Mouse (Mus musculus): ENCODE results near the gene Spata2l. TPM values are rescaled to one million over a fixed set of nuclear protein-coding genes. Genes with fewer than 3 reads are reported as not detected.
"Not testable (repeated sequence)": the region's sequence is repeated elsewhere in the genome, so short reads cannot be mapped to it uniquely, and the experiment has no call there.

Spata2l gene
- polyA plus RNA-seq, 1 experiment from 2014 or later, result 5.1 TPM

- 91% methylated on average over 5 of the region's 5 CpGs for WGBS
- no peak for DNase-seq
- H3K4me2 ChIP-seq (ENCODE audit: low read length), result no peak overlapping the region
- no peaks in the 10 kb centered on the region for H3K4me1 ChIP-seq (ENCODE audit: control insufficient read depth, insufficient read depth, low read length)
- no peaks in the 10 kb centered on the region for H3K9me3 ChIP-seq (ENCODE audit: control insufficient read depth, low read length)
- no peak overlapping the region for H3K27ac ChIP-seq (replicated peaks; ENCODE audit: low read depth, low read length)
- no peaks in the 10 kb centered on the region for H3K27me3 ChIP-seq (ENCODE audit: control insufficient read depth, insufficient read depth, low read length)
- H3K36me3 ChIP-seq (ENCODE audit: control insufficient read depth, insufficient read depth, low read length), result peaks cover 17% of the 10 kb centered on the region
- no peak for ATAC-seq (ENCODE audit: low FRiP score, low TSS enrichment)
- H3K4me3 ChIP-seq (replicated peaks; ENCODE audit: low read depth, low read length), result no peak overlapping the region
- H3K9ac ChIP-seq (replicated peaks; ENCODE audit: low read length), result no peak overlapping the region
Measured at GRCm38 (mm10) chr8:123274447-123274846, 38.4 kb upstream of the Spata2l start.

DNA sequence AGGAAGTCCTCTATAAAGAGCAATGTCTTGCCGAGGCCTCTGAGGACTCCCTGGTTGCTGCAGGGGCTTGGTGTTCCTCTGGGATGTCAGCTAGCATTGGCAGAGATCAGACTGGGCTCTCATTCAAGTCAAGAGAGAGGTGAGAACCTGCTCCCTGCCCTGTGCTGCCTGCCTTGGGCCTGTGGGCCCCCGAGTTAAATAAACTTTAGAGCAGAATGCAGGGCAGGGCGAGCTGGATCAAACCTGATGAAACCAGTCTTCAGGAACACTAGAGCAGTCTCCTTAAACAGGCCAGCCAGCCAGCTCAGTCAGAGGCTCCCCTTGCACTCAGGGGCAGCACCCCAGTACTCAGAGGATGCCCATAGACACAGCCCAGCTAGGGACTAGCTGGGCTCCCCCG, 35.9 kb upstream of the Spata2l start:
- H3K27me3 ChIP-seq (ENCODE audit: control insufficient read depth, insufficient read depth, low read length), result no peaks in the 10 kb centered on the region
- H3K36me3 ChIP-seq (ENCODE audit: control insufficient read depth, insufficient read depth, low read length), result peaks cover 43% of the 10 kb centered on the region
- 78% methylated on average over 4 of the region's 4 CpGs for WGBS
- no peak for DNase-seq
- no peak overlapping the region for H3K4me2 ChIP-seq (ENCODE audit: low read length)
- H3K4me3 ChIP-seq (replicated peaks; ENCODE audit: low read depth, low read length), result no peak overlapping the region
- H3K9me3 ChIP-seq (ENCODE audit: control insufficient read depth, low read length), result no peaks in the 10 kb centered on the region
- ATAC-seq (ENCODE audit: low FRiP score, low TSS enrichment), result no peak
- no peak overlapping the region for H3K9ac ChIP-seq (replicated peaks; ENCODE audit: low read length)
- no peak overlapping the region for H3K27ac ChIP-seq (replicated peaks; ENCODE audit: low read depth, low read length)
- H3K4me1 ChIP-seq (ENCODE audit: control insufficient read depth, insufficient read depth, low read length), result no peaks in the 10 kb centered on the region

DNA sequence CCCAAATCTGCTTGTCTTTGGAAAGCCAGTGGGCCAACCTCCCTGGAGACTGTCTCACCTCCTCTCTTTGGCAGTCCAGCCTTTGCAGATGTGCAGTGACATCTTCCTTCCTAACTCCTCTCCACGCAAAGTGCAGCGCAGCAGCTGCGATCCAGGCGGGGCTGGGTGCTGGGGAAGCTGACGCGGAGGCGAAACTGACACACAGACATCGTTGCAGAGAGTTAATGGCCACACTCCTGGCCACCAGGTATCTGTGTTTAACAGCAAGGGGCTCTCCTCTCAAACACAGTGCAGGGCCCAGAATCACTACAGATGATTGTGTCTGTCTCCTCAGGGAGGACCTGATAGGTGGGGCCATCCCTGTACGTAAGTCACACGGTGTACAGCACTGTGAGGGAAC, 35.1 kb upstream of the Spata2l start:
- Histone ChIP-seq H3K4me1 (ENCODE audit: control insufficient read depth, insufficient read depth, low read length) (no peaks in the 10 kb centered on the region), H3K27ac (replicated peaks; ENCODE audit: low read depth, low read length) (no peak overlapping the region), H3K9ac (replicated peaks; ENCODE audit: low read length) (no peak overlapping the region), H3K4me2 (ENCODE audit: low read length) (no peak overlapping the region), H3K36me3 (ENCODE audit: control insufficient read depth, insufficient read depth, low read length) (peaks cover 50% of the 10 kb centered on the region), H3K4me3 (replicated peaks; ENCODE audit: low read depth, low read length) (no peak overlapping the region), H3K9me3 (ENCODE audit: control insufficient read depth, low read length) (no peaks in the 10 kb centered on the region), H3K27me3 (ENCODE audit: control insufficient read depth, insufficient read depth, low read length) (no peaks in the 10 kb centered on the region)
- DNase-seq (no peak), ATAC-seq (ENCODE audit: low FRiP score, low TSS enrichment) (no peak)
- 92% methylated on average over 10 of the region's 10 CpGs for WGBS

GRCm38 (mm10) chr8:123267926-123268656, 32.1 kb upstream of the Spata2l start:
- H3K9ac ChIP-seq (replicated peaks; ENCODE audit: low read length), result no peak overlapping the region
- ATAC-seq (ENCODE audit: low FRiP score, low TSS enrichment) (no peak), DNase-seq (no peak)
- peaks cover 81% of the 10 kb centered on the region for H3K36me3 ChIP-seq (ENCODE audit: control insufficient read depth, insufficient read depth, low read length)
- no peak overlapping the region for H3K4me3 ChIP-seq (replicated peaks; ENCODE audit: low read depth, low read length)
- WGBS, result 74% methylated on average over 14 of the region's 14 CpGs
- no peaks in the 10 kb centered on the region for H3K4me1 ChIP-seq (ENCODE audit: control insufficient read depth, insufficient read depth, low read length)
- no peaks in the 10 kb centered on the region for H3K27me3 ChIP-seq (ENCODE audit: control insufficient read depth, insufficient read depth, low read length)
- H3K4me2 ChIP-seq (ENCODE audit: low read length), result no peak overlapping the region
- H3K27ac ChIP-seq (replicated peaks; ENCODE audit: low read depth, low read length), result no peak overlapping the region
- no peaks in the 10 kb centered on the region for H3K9me3 ChIP-seq (ENCODE audit: control insufficient read depth, low read length)

GRCm38 (mm10) chr8:123257593-123257992, 21.6 kb upstream of the Spata2l start:
- H3K27ac ChIP-seq (replicated peaks; ENCODE audit: low read depth, low read length); H3K9ac ChIP-seq (replicated peaks; ENCODE audit: low read length); H3K4me2 ChIP-seq (ENCODE audit: low read length); H3K9me3 ChIP-seq (ENCODE audit: control insufficient read depth, low read length); H3K4me3 ChIP-seq (replicated peaks; ENCODE audit: low read depth, low read length); DNase-seq; ATAC-seq (ENCODE audit: low FRiP score, low TSS enrichment); H3K27me3 ChIP-seq (ENCODE audit: control insufficient read depth, insufficient read depth, low read length): not testable (repeated sequence)
- H3K4me1 ChIP-seq (ENCODE audit: control insufficient read depth, insufficient read depth, low read length), result peaks cover 20% of the 10 kb centered on the region
- H3K36me3 ChIP-seq (ENCODE audit: control insufficient read depth, insufficient read depth, low read length), result peaks cover 54% of the 10 kb centered on the region
- WGBS, result 91% methylated on average over 8 of the region's 8 CpGs

GRCm38 (mm10) chr8:123257114-123257513, 21.1 kb upstream of the Spata2l start:
- WGBS, result 84% methylated on average over 3 of the region's 3 CpGs
- H3K4me1 ChIP-seq (ENCODE audit: control insufficient read depth, insufficient read depth, low read length), result peaks cover 20% of the 10 kb centered on the region
- H3K27ac ChIP-seq (replicated peaks; ENCODE audit: low read depth, low read length), result no peak overlapping the region
- no peak for ATAC-seq (ENCODE audit: low FRiP score, low TSS enrichment)
- no peak overlapping the region for H3K4me2 ChIP-seq (ENCODE audit: low read length)
- no peak overlapping the region for H3K4me3 ChIP-seq (replicated peaks; ENCODE audit: low read depth, low read length)
- peaks cover 51% of the 10 kb centered on the region for H3K36me3 ChIP-seq (ENCODE audit: control insufficient read depth, insufficient read depth, low read length)
- no peak for DNase-seq
- H3K27me3 ChIP-seq (ENCODE audit: control insufficient read depth, insufficient read depth, low read length), result no peaks in the 10 kb centered on the region
- H3K9me3 ChIP-seq (ENCODE audit: control insufficient read depth, low read length), result no peaks in the 10 kb centered on the region
- H3K9ac ChIP-seq (replicated peaks; ENCODE audit: low read length), result no peak overlapping the region

GRCm38 (mm10) chr8:123255170-123255569, 19.1 kb upstream of the Spata2l start:
- no peak for DNase-seq

DNA sequence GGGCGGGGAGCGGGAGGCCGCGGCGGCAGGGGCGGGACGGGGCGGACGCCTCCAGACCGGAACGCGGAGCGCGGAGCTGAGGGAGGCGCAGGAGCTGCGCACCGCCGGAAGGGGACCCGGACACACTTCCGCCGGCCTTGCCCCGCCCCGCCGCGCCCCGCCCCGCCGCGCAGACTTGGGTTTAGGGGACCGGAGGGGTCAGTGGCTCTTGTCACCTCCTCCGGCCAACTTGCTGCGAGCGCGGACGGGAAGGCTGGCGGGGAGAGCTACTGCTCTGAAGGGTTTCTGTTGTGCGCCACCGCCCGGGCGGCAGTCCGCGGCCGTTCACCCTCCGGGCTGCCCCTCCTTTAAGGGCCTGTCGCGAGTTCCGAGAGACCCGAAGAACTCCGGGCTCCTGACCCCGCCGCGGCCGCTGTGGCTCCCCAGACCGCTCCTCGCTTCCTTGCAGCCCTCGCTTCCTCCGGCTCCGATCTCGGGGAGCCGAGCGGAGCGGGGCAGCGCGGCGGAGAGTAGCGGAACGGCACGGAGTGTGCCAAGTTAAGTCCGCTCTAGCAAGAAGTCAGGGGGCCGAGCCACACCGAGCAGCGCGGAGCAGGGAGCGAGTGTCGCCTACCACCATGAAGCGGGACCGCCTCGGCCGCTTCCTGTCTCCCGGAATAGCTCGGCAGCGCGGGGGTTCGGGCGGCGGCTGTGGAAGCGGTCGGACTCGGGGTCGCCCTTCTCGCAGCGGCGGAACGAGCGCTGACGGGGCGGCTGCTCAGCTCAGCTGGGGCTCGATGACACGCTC, 18.3 kb upstream of the Spata2l start, which contains the start of the genes Zfp276 and Vps9d1:
Zfp276 (plus strand) TSS at position 97 of the 787 bp plus-strand sequence.
Vps9d1 (minus strand) TSS at position 250 of the 787 bp plus-strand sequence.
- under 1% methylated on average over 99 of the region's 99 CpGs for WGBS
- peaks cover 54% of the 10 kb centered on the region for H3K36me3 ChIP-seq (ENCODE audit: control insufficient read depth, insufficient read depth, low read length)
- H3K4me1 ChIP-seq (ENCODE audit: control insufficient read depth, insufficient read depth, low read length), result peaks cover 20% of the 10 kb centered on the region
- peak; percentile 91 for ATAC-seq (ENCODE audit: low FRiP score, low TSS enrichment)
- peak within 1 kb of the TSS; percentile 91 for H3K27ac ChIP-seq (replicated peaks; ENCODE audit: low read depth, low read length)
- H3K9me3 ChIP-seq (ENCODE audit: control insufficient read depth, low read length), result no peaks in the 10 kb centered on the region
- H3K4me2 ChIP-seq (ENCODE audit: low read length), result peak within 1 kb of the TSS; percentile 85
- peak; percentile 92 for DNase-seq
- peak within 1 kb of the TSS; percentile 94 for H3K4me3 ChIP-seq (replicated peaks; ENCODE audit: low read depth, low read length)
- H3K27me3 ChIP-seq (ENCODE audit: control insufficient read depth, insufficient read depth, low read length), result no peaks in the 10 kb centered on the region
- peak within 1 kb of the TSS; percentile 99 for H3K9ac ChIP-seq (replicated peaks; ENCODE audit: low read length)

More at GRCm38 (mm10) chr8:123255170-123255569, 19.1 kb upstream of the Spata2l start:
- Histone ChIP-seq H3K4me1 (ENCODE audit: control insufficient read depth, insufficient read depth, low read length) (peaks cover 20% of the 10 kb centered on the region), H3K27ac (replicated peaks; ENCODE audit: low read depth, low read length) (no peak overlapping the region), H3K27me3 (ENCODE audit: control insufficient read depth, insufficient read depth, low read length) (no peaks in the 10 kb centered on the region), H3K4me3 (replicated peaks; ENCODE audit: low read depth, low read length) (peak overlapping the region; percentile 94), H3K36me3 (ENCODE audit: control insufficient read depth, insufficient read depth, low read length) (peaks cover 56% of the 10 kb centered on the region), H3K9ac (replicated peaks; ENCODE audit: low read length) (peak overlapping the region; percentile 99), H3K4me2 (ENCODE audit: low read length) (peak overlapping the region; percentile 85), H3K9me3 (ENCODE audit: control insufficient read depth, low read length) (no peaks in the 10 kb centered on the region)
- no peak for ATAC-seq (ENCODE audit: low FRiP score, low TSS enrichment)
- WGBS, result 70% methylated on average over 6 of the region's 6 CpGs
